Mouse (Mus musculus): ENCODE results near the gene Rapgef6. TPM values are rescaled to one million over a fixed set of nuclear protein-coding genes. Genes with fewer than 3 reads are reported as not detected.

The Rapgef6 gene
- polyA plus RNA-seq, 1 experiment from 2014 or later = 26.9 TPM

GRCm38 (mm10) chr11:54722057-54722456, 199.4 kb downstream of the Rapgef6 start:
- no peak overlapping the region for H3K4me2 ChIP-seq (ENCODE audit: low read length)
- no peaks in the 10 kb centered on the region for H3K9me3 ChIP-seq (ENCODE audit: control insufficient read depth, low read length)
- H3K36me3 ChIP-seq (ENCODE audit: control insufficient read depth, insufficient read depth, low read length) = peaks cover 41% of the 10 kb centered on the region
- WGBS = 39% methylated on average over 6 of the region's 6 CpGs
- H3K27me3 ChIP-seq (ENCODE audit: control insufficient read depth, insufficient read depth, low read length) = no peaks in the 10 kb centered on the region
- no peak overlapping the region for H3K4me3 ChIP-seq (ENCODE audit: control insufficient read depth in 1 of 2, insufficient read depth in 1 of 2, low read depth in 1 of 2, low read length in 2 of 2)
- 0 out of 2 replicates have a peak, but pooled peaks have one; percentile 49 for ATAC-seq (ENCODE audit: insufficient number of reproducible peaks, insufficient read depth, low FRiP score, low read depth)
- no peak overlapping the region for H3K9ac ChIP-seq (ENCODE audit: low read length)
- H3K27ac ChIP-seq (replicated peaks in 1 of 2; ENCODE audit: control insufficient read depth in 1 of 2, insufficient read depth in 1 of 2, low read depth in 2 of 2, low read length in 2 of 2) = peak overlapping the region; percentile 24 to 29; a peak in 3 of 4 replicates
- H3K4me1 ChIP-seq (ENCODE audit: control insufficient read depth in 2 of 2, insufficient read depth in 2 of 2, low read length in 2 of 2) = peaks cover 20 to 45% of the 10 kb centered on the region in 2 experiments

- H3K36me3 ChIP-seq (ENCODE audit: control insufficient read depth, insufficient read depth, low read length) = peaks cover 23% of the 10 kb centered on the region; the same call in 1 of the 2 replicates
- peak overlapping the region; percentile 46 to 81; a peak in 3 of 4 replicates for H3K27ac ChIP-seq (replicated peaks in 1 of 2; ENCODE audit: control insufficient read depth in 1 of 2, insufficient read depth in 1 of 2, low read depth in 2 of 2, low read length in 2 of 2)
- peak; percentile 55 for ATAC-seq (ENCODE audit: insufficient number of reproducible peaks, insufficient read depth, low FRiP score, low read depth)
- H3K4me3 ChIP-seq (ENCODE audit: control insufficient read depth in 1 of 2, insufficient read depth in 1 of 2, low read depth in 1 of 2, low read length in 2 of 2) = no peak overlapping the region
- 48% methylated on average over 4 of the region's 4 CpGs for whole genome bisulfite sequencing
- H3K4me2 ChIP-seq (ENCODE audit: low read length) = no peak overlapping the region
- peaks cover 26 to 52% of the 10 kb centered on the region in 2 experiments for H3K4me1 ChIP-seq (ENCODE audit: control insufficient read depth in 2 of 2, insufficient read depth in 2 of 2, low read length in 2 of 2)
- no peaks in the 10 kb centered on the region for H3K9me3 ChIP-seq (ENCODE audit: control insufficient read depth, low read length)
- peak overlapping the region; percentile 31; the same call in 1 of the 2 replicates for H3K9ac ChIP-seq (ENCODE audit: low read length)
- H3K27me3 ChIP-seq (ENCODE audit: control insufficient read depth, insufficient read depth, low read length) = no peaks in the 10 kb centered on the region
Observed at GRCm38 (mm10) chr11:54724353-54725034, 201.8 kb downstream of the Rapgef6 start.

DNA sequence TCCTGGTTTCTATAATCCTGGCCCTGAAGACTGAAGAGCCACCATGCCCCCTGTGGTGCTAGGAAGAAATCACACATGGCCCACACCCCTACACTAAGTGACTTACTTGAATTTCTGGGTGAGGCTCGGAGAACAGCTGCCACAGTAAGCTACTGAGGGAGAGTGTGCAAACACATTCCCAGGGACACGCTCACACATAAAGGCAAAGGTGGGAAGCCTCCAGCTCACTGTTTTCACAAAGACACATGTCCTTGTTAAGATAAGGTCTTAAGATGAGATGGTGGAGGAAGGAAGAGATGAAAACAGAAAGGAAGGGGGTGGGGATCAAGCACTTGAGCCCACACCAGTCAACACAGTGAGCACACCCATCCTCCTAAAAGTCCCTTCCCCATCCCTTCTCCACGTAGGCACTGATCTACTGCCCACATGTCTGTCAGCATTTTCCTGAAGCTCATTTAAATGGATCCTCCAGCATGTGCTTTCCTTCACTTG, 204.0 kb downstream of the Rapgef6 start:
- Histone ChIP-seq H3K9ac (ENCODE audit: low read length) (no peak overlapping the region), H3K4me2 (ENCODE audit: low read length) (no peak overlapping the region), H3K27me3 (ENCODE audit: control insufficient read depth, insufficient read depth, low read length) (no peaks in the 10 kb centered on the region), H3K4me3 (ENCODE audit: control insufficient read depth in 1 of 2, insufficient read depth in 1 of 2, low read depth in 1 of 2, low read length in 2 of 2) (no peak overlapping the region), H3K36me3 (ENCODE audit: control insufficient read depth, insufficient read depth, low read length) (peaks cover 21% of the 10 kb centered on the region; the same call in 1 of the 2 replicates), H3K4me1 (ENCODE audit: control insufficient read depth in 2 of 2, insufficient read depth in 2 of 2, low read length in 2 of 2) (peaks cover 22 to 48% of the 10 kb centered on the region in 2 experiments), H3K27ac (replicated peaks in 1 of 2; ENCODE audit: control insufficient read depth in 1 of 2, insufficient read depth in 1 of 2, low read depth in 2 of 2, low read length in 2 of 2) (peak overlapping the region; percentile 66 to 76), H3K9me3 (ENCODE audit: control insufficient read depth, low read length) (no peaks in the 10 kb centered on the region)
- 47% methylated on average over 3 of the region's 3 CpGs for WGBS
- ATAC-seq (ENCODE audit: insufficient number of reproducible peaks, insufficient read depth, low FRiP score, low read depth) = no peak

- 0 out of 2 replicates have a peak overlapping the region, but pooled peaks have one; percentile 2 for H3K9ac ChIP-seq (ENCODE audit: low read length)
- H3K4me3 ChIP-seq (ENCODE audit: control insufficient read depth in 1 of 2, insufficient read depth in 1 of 2, low read depth in 1 of 2, low read length in 2 of 2) = no peak overlapping the region
- ATAC-seq (ENCODE audit: insufficient number of reproducible peaks, insufficient read depth, low FRiP score, low read depth) = peak; percentile 59; the same call in 1 of the 2 replicates
- H3K36me3 ChIP-seq (ENCODE audit: control insufficient read depth, insufficient read depth, low read length) = peaks cover 18% of the 10 kb centered on the region; the same call in 1 of the 2 replicates
- 24% methylated on average over 5 of the region's 5 CpGs for WGBS
- H3K27ac ChIP-seq (replicated peaks in 1 of 2; ENCODE audit: control insufficient read depth in 1 of 2, insufficient read depth in 1 of 2, low read depth in 2 of 2, low read length in 2 of 2) = peak overlapping the region; percentile 66 to 76
- H3K27me3 ChIP-seq (ENCODE audit: control insufficient read depth, insufficient read depth, low read length) = no peaks in the 10 kb centered on the region
- peaks cover 21 to 41% of the 10 kb centered on the region in 2 experiments for H3K4me1 ChIP-seq (ENCODE audit: control insufficient read depth in 2 of 2, insufficient read depth in 2 of 2, low read length in 2 of 2)
- H3K9me3 ChIP-seq (ENCODE audit: control insufficient read depth, low read length) = no peaks in the 10 kb centered on the region
- no peak overlapping the region for H3K4me2 ChIP-seq (ENCODE audit: low read length)
Observed at GRCm38 (mm10) chr11:54727327-54727901, 204.8 kb downstream of the Rapgef6 start.

DNA sequence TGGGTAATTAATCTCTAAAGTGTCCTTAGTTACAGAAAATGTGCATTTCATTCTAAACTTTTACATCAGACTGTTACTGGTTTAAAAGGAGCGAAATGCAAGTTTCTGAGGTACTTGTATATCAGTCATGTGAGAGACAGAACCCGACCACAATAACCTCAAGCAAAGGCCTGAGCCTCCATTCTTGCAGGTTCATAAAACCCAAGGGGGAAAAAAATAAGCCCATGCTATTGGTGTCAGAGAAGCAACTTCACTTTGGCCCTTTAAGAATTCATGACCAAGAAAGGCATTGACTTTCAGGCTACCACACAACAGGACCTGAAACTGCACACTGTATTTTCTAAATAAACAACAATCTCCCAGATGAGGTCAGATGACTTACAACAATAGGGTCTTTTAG, 205.7 kb downstream of the Rapgef6 start:
- no peak overlapping the region for H3K9ac ChIP-seq (ENCODE audit: low read length)
- peaks cover 19 to 37% of the 10 kb centered on the region in 2 experiments for H3K4me1 ChIP-seq (ENCODE audit: control insufficient read depth in 2 of 2, insufficient read depth in 2 of 2, low read length in 2 of 2)
- no peaks in the 10 kb centered on the region for H3K27me3 ChIP-seq (ENCODE audit: control insufficient read depth, insufficient read depth, low read length)
- H3K36me3 ChIP-seq (ENCODE audit: control insufficient read depth, insufficient read depth, low read length) = peaks cover 9% of the 10 kb centered on the region; the same call in 1 of the 2 replicates
- ATAC-seq (ENCODE audit: insufficient number of reproducible peaks, insufficient read depth, low FRiP score, low read depth) = no peak
- 93% methylated on average over 2 of the region's 2 CpGs for WGBS
- H3K9me3 ChIP-seq (ENCODE audit: control insufficient read depth, low read length) = no peaks in the 10 kb centered on the region
- no peak overlapping the region for H3K27ac ChIP-seq (replicated peaks in 1 of 2; ENCODE audit: control insufficient read depth in 1 of 2, insufficient read depth in 1 of 2, low read depth in 2 of 2, low read length in 2 of 2)
- no peak overlapping the region for H3K4me2 ChIP-seq (ENCODE audit: low read length)
- H3K4me3 ChIP-seq (ENCODE audit: control insufficient read depth in 1 of 2, insufficient read depth in 1 of 2, low read depth in 1 of 2, low read length in 2 of 2) = no peak overlapping the region

DNA sequence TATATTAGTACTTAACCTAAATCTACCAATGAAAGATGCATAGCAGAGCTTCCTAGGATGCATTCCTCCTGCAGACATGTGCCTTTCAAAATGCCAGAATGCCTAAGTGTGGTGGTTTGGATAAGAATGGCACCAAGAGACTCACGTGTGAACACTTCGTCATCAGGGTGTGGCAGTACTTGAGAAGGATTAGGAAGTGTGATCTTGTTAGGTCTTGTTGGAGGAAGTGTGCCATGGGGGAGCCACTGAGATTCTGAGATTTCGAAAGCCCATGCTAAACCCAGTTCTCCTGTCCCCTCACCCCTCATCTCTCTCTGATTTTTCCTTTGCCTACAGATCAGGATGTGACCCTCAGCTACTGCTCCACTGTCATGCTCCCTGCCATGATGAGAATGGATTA, 206.7 kb downstream of the Rapgef6 start:
- H3K4me1 ChIP-seq (ENCODE audit: control insufficient read depth in 2 of 2, insufficient read depth in 2 of 2, low read length in 2 of 2) = peaks cover 23 to 35% of the 10 kb centered on the region in 2 experiments
- H3K4me3 ChIP-seq (ENCODE audit: control insufficient read depth in 1 of 2, insufficient read depth in 1 of 2, low read depth in 1 of 2, low read length in 2 of 2) = no peak overlapping the region
- no peak for ATAC-seq (ENCODE audit: insufficient number of reproducible peaks, insufficient read depth, low FRiP score, low read depth)
- H3K4me2 ChIP-seq (ENCODE audit: low read length) = no peak overlapping the region
- WGBS = 63% methylated on average over 3 of the region's 3 CpGs
- H3K27me3 ChIP-seq (ENCODE audit: control insufficient read depth, insufficient read depth, low read length) = no peaks in the 10 kb centered on the region
- H3K36me3 ChIP-seq (ENCODE audit: control insufficient read depth, insufficient read depth, low read length) = 0 out of 2 replicates have a peak, but pooled peaks cover 13% of the 10 kb centered on the region
- no peak overlapping the region for H3K27ac ChIP-seq (replicated peaks in 1 of 2; ENCODE audit: control insufficient read depth in 1 of 2, insufficient read depth in 1 of 2, low read depth in 2 of 2, low read length in 2 of 2)
- H3K9me3 ChIP-seq (ENCODE audit: control insufficient read depth, low read length) = no peaks in the 10 kb centered on the region
- H3K9ac ChIP-seq (ENCODE audit: low read length) = no peak overlapping the region

- Histone ChIP-seq H3K4me2 (ENCODE audit: low read length) (no peak overlapping the region), H3K27me3 (ENCODE audit: control insufficient read depth, insufficient read depth, low read length) (no peaks in the 10 kb centered on the region), H3K36me3 (ENCODE audit: control insufficient read depth, insufficient read depth, low read length) (peaks cover 19% of the 10 kb centered on the region; the same call in 1 of the 2 replicates), H3K27ac (replicated peaks in 1 of 2; ENCODE audit: control insufficient read depth in 1 of 2, insufficient read depth in 1 of 2, low read depth in 2 of 2, low read length in 2 of 2) (no peak overlapping the region), H3K4me3 (ENCODE audit: control insufficient read depth in 1 of 2, insufficient read depth in 1 of 2, low read depth in 1 of 2, low read length in 2 of 2) (no peak overlapping the region), H3K9ac (ENCODE audit: low read length) (no peak overlapping the region), H3K4me1 (ENCODE audit: control insufficient read depth in 2 of 2, insufficient read depth in 2 of 2, low read length in 2 of 2) (peaks cover 18 to 22% of the 10 kb centered on the region in 2 experiments), H3K9me3 (ENCODE audit: control insufficient read depth, low read length) (no peaks in the 10 kb centered on the region)
- ATAC-seq (ENCODE audit: insufficient number of reproducible peaks, insufficient read depth, low FRiP score, low read depth) = no peak
- 88% methylated on average over 5 of the region's 5 CpGs for WGBS
Observed at GRCm38 (mm10) chr11:54730931-54731330, 208.3 kb downstream of the Rapgef6 start.

Measured in heart, embryonic 14.5 days (tissue).